Mouse (Mus musculus) liver, adult 2 months (tissue): ENCODE results near the gene Akr1b3.

Source experiments
- CTCF ChIP-seq: fragments of 200-500 bp; IDR thresholded peaks from 2 replicates; pipeline ENCODE4 v1.5.1; 2011; ENCODE audit warnings: low read depth, low read length, control low read depth
- POLR2A ChIP-seq: fragments of 200-500 bp; IDR thresholded peaks from 2 replicates; pipeline ENCODE4 v1.6.1; 2011; ENCODE audit warnings: low read length, control low read depth; ENCODE audit not compliant: insufficient read depth; ENCODE audit errors: extremely low read depth

GRCm38 (mm10) chr6:34318172-34318571 is 894 bp upstream of the Akr1b3 start:
- TF ChIP-seq POLR2A (no peak), CTCF (no peak)
